In genomic region chr4:41522788-41523187, GRCm38 (mm10) we compare ENCODE assay signal across 8 mouse cellular contexts. TPM values are rescaled to one million over a fixed set of nuclear protein-coding genes. Genes with fewer than 3 reads are reported as not detected.
DNase-seq lines count a peak whose midpoint lies in the region; ATAC-seq and TF ChIP-seq lines count a peak whose summit lies in the region.
"Had no signal": no experiment of that assay in that cellular context is flagged by ENCODE, and none has a peak within 500 bp of the region (broad histone marks: within the 10 kb centered on the region; RNA-seq: fewer than 3 reads in every experiment).

No protein-coding gene starts in this region.

- WGBS in hindbrain, embryonic 11.5 days = 55% methylated on average over 5 of the region's 5 CpGs
- WGBS in hindbrain, embryonic 12.5 days = 59% methylated on average over 5 of the region's 5 CpGs

- peak; percentile 66 for DNase-seq in hindbrain, embryonic 11.5 days (ENCODE audit: low spot score)
- peak; percentile 59 to 66 for DNase-seq in B cell, adult 2 months
- peak; percentile 21 for DNase-seq in G1E (ENCODE audit: low spot score)
- DNase-seq in embryo, embryonic 9.5 days (ENCODE audit: extremely low spot score) = peak; percentile 41
- DNase-seq in lung, postnatal 25 days (ENCODE audit: low spot score) = peak; percentile 42
- no peak for DNase-seq in urinary bladder, adult 2 months (ENCODE audit: low spot score)

- peaks cover 6% of the 10 kb centered on the region for H3K4me1 ChIP-seq in hindbrain, embryonic 11.5 days (replicated peaks; ENCODE audit: control insufficient read depth, insufficient read depth, low read length)
- H3K4me1 ChIP-seq in hindbrain, embryonic 12.5 days = peaks cover 16% of the 10 kb centered on the region
- peaks cover 2% of the 10 kb centered on the region; the same call in 1 of the 2 replicates for H3K4me1 ChIP-seq in G1E (ENCODE audit: insufficient read depth, low read depth, low read length)

- no peak for ATAC-seq in hindbrain, embryonic 11.5 days (ENCODE audit: low FRiP score)
- no peak for ATAC-seq in hindbrain, embryonic 12.5 days (ENCODE audit: low FRiP score)
- ATAC-seq in G1E (ENCODE audit: extremely low read depth, insufficient number of reproducible peaks, low FRiP score, poor library complexity, severe bottlenecking) = no peak

- no peak overlapping the region for H3K9ac ChIP-seq in hindbrain, embryonic 11.5 days (ENCODE audit: low read depth, low read length)
- no peak overlapping the region for H3K9ac ChIP-seq in hindbrain, embryonic 12.5 days
- H3K9ac ChIP-seq: embryonic facial prominence, embryonic 15.5 days had no signal

- H3K4me3 ChIP-seq in hindbrain, embryonic 11.5 days (ENCODE audit: low read depth, low read length) = no peak overlapping the region
- no peak overlapping the region for H3K4me3 ChIP-seq in hindbrain, embryonic 12.5 days
- H3K4me3 ChIP-seq in G1E (ENCODE audit: low read depth, low read length) = no peak overlapping the region
- H3K4me3 ChIP-seq: embryonic facial prominence, embryonic 15.5 days had no signal

- H3K4me2 ChIP-seq in hindbrain, embryonic 11.5 days (replicated peaks; ENCODE audit: low read depth, low read length) = no peak overlapping the region
- no peak overlapping the region for H3K4me2 ChIP-seq in hindbrain, embryonic 12.5 days (replicated peaks)
- H3K4me2 ChIP-seq: embryonic facial prominence, embryonic 15.5 days had no signal

- H3K27ac ChIP-seq in hindbrain, embryonic 11.5 days (ENCODE audit: low read depth, low read length) = no peak overlapping the region
- H3K27ac ChIP-seq in hindbrain, embryonic 12.5 days = no peak overlapping the region
- H3K27ac ChIP-seq: embryonic facial prominence, embryonic 15.5 days had no signal

- H3K27me3 ChIP-seq in hindbrain, embryonic 11.5 days (ENCODE audit: control insufficient read depth, insufficient read depth, low read length) = no peaks in the 10 kb centered on the region
- no peaks in the 10 kb centered on the region for H3K27me3 ChIP-seq in hindbrain, embryonic 12.5 days
- peaks cover 35% of the 10 kb centered on the region for H3K27me3 ChIP-seq in G1E (ENCODE audit: insufficient read depth, low read length)

- no peaks in the 10 kb centered on the region for H3K36me3 ChIP-seq in hindbrain, embryonic 11.5 days (ENCODE audit: control insufficient read depth, insufficient read depth, low read length)
- peaks cover 26% of the 10 kb centered on the region for H3K36me3 ChIP-seq in hindbrain, embryonic 12.5 days
- H3K36me3 ChIP-seq in G1E (replicated peaks) = no peaks in the 10 kb centered on the region
- H3K36me3 ChIP-seq: embryonic facial prominence, embryonic 15.5 days had no signal

- peak; percentile 43; the same call in 1 of the 2 replicates for TF ChIP-seq CTCF in G1E (IDR thresholded peaks at IDR 0.05; ENCODE audit: low read depth, low read length)

- no peaks in the 10 kb centered on the region for H3K9me3 ChIP-seq in hindbrain, embryonic 11.5 days (ENCODE audit: control insufficient read depth, low read length)
- H3K9me3 ChIP-seq in hindbrain, embryonic 12.5 days (replicated peaks) = no peaks in the 10 kb centered on the region
- no peaks in the 10 kb centered on the region for H3K9me3 ChIP-seq in G1E (replicated peaks)
- H3K9me3 ChIP-seq: embryonic facial prominence, embryonic 15.5 days had no signal

RNA-seq across cellular contexts. Expression of gene 1110017D15Rik, which starts 5.7 kb away (rescaled TPM):
- polyA plus RNA-seq in hindbrain, embryonic 11.5 days (2014; fragmentation: Nextera tagmentation; extraction: Ambion mirVana) = 12.7 and 14.3 TPM in 2 replicates
- 11.3 and 12.9 TPM in 2 replicates for polyA plus RNA-seq in hindbrain, embryonic 12.5 days (2016; fragmentation: Nextera tagmentation; extraction: Ambion mirVana)
- total RNA-seq in G1E (2014; fragmentation: Nextera tagmentation) (7.3 and 10.5 TPM in 2 replicates), G1E (2017) (0.22 and 1.7 TPM in 2 replicates)
- 0.08 TPM in 1 of 2 replicates, not detected in the other for polyA plus RNA-seq in G1E (2012)
- polyA plus RNA-seq in urinary bladder, adult 2 months (2012; rRNA removed) = 0.10 and 0.22 TPM in 2 replicates

RNA-seq across cellular contexts. Expression of gene AI464131, which starts 19.9 kb away (rescaled TPM):
- polyA plus RNA-seq in hindbrain, embryonic 11.5 days (2014; fragmentation: Nextera tagmentation; extraction: Ambion mirVana) = 8.3 and 10.9 TPM in 2 replicates
- polyA plus RNA-seq in hindbrain, embryonic 12.5 days (2016; fragmentation: Nextera tagmentation; extraction: Ambion mirVana) = 10.1 and 11.9 TPM in 2 replicates
- total RNA-seq in G1E (2014; fragmentation: Nextera tagmentation) = 4.3 and 4.4 TPM in 2 replicates
- 7.0 and 7.3 TPM in 2 replicates for total RNA-seq in G1E (2017)
- polyA plus RNA-seq in G1E (2012) = 2.2 and 3.1 TPM in 2 replicates
- polyA plus RNA-seq in urinary bladder, adult 2 months (2012; rRNA removed) = 8.0 and 11.4 TPM in 2 replicates

RNA-seq across cellular contexts. Expression of gene Fam219a, which starts 46.5 kb away (rescaled TPM):
- 11.8 and 17.6 TPM in 2 replicates for polyA plus RNA-seq in hindbrain, embryonic 11.5 days (2014; fragmentation: Nextera tagmentation; extraction: Ambion mirVana)
- polyA plus RNA-seq in hindbrain, embryonic 12.5 days (2016; fragmentation: Nextera tagmentation; extraction: Ambion mirVana) = 12.5 and 15.3 TPM in 2 replicates
- total RNA-seq in G1E (2014; fragmentation: Nextera tagmentation) (2.5 and 2.9 TPM in 2 replicates), G1E (2017) (0.44 and 0.87 TPM in 2 replicates)
- polyA plus RNA-seq in G1E (2012) = 2.5 and 2.6 TPM in 2 replicates
- polyA plus RNA-seq in urinary bladder, adult 2 months (2012; rRNA removed) = 20.9 and 21.3 TPM in 2 replicates

RNA-seq across cellular contexts. Expression of gene Dnaic1, which starts 46.8 kb away (rescaled TPM):
- 2.9 and 3.2 TPM in 2 replicates for polyA plus RNA-seq in hindbrain, embryonic 11.5 days (2014; fragmentation: Nextera tagmentation; extraction: Ambion mirVana)
- polyA plus RNA-seq in hindbrain, embryonic 12.5 days (2016; fragmentation: Nextera tagmentation; extraction: Ambion mirVana) = 2.3 and 2.8 TPM in 2 replicates
- not detected in 2 replicates for total RNA-seq in G1E (2014; fragmentation: Nextera tagmentation)
- 0.23 TPM in 1 of 2 replicates, not detected in the other for total RNA-seq in G1E (2017)
- polyA plus RNA-seq in G1E (2012) = not detected in 2 replicates
- 85.3 and 93.8 TPM in 2 replicates for polyA plus RNA-seq in urinary bladder, adult 2 months (2012; rRNA removed)

RNA-seq across cellular contexts. Expression of gene Nudt2, which starts 57.8 kb away (rescaled TPM):
- 67.7 and 70.3 TPM in 2 replicates for polyA plus RNA-seq in hindbrain, embryonic 11.5 days (2014; fragmentation: Nextera tagmentation; extraction: Ambion mirVana)
- 56.9 and 59.5 TPM in 2 replicates for polyA plus RNA-seq in hindbrain, embryonic 12.5 days (2016; fragmentation: Nextera tagmentation; extraction: Ambion mirVana)
- total RNA-seq in G1E (2014; fragmentation: Nextera tagmentation) (22.5 and 26.6 TPM in 2 replicates), G1E (2017) (62.3 and 72.7 TPM in 2 replicates)
- polyA plus RNA-seq in G1E (2012) = 5.9 and 12.4 TPM in 2 replicates
- 29.5 and 34.6 TPM in 2 replicates for polyA plus RNA-seq in urinary bladder, adult 2 months (2012; rRNA removed)

Comparison
In these comparisons a context has a peak if more than half of its experiments do, and no peak if none do; other contexts are left out.
1. RNA of gene 1110017D15Rik, which starts 5.7 kb away (polyA plus RNA-seq): 12.7 to 14.3 TPM in hindbrain, embryonic 11.5 days and 11.3 to 12.9 TPM in hindbrain, embryonic 12.5 days; 0.10 to 0.22 TPM in urinary bladder, adult 2 months and 0.08 TPM in G1E; every median in the first group is over 10 times any median in the second.